Mouse (Mus musculus): ENCODE measurements at regions not wholly inside any gene's neighbourhood (a gene's known extent, or its start where the extent isn't known, plus 50 kb on each side); places are given as distances from the start of the nearest gene placed in this dataset.

- no peak for TF ChIP-seq CTCF (IDR thresholded peaks at IDR 0.05; ENCODE audit: low read depth, low read length)
- TF ChIP-seq POLR2A (IDR thresholded peaks at IDR 0.05; ENCODE audit: borderline replicate concordance, low read depth, low read length): no peak
Observed at GRCm38 (mm10) chr10:120640847-120641246, 164.6 kb upstream of the Hmga2 start.
